Mouse (Mus musculus): ENCODE data around the gene Lyzl4. TPM values are rescaled to one million over a fixed set of nuclear protein-coding genes. Genes with fewer than 3 reads are reported as not detected.
"Not testable (repeated sequence)": the region's sequence is repeated elsewhere in the genome, so short reads cannot be mapped to it uniquely, and the experiment has no call there.

Gene Lyzl4
- total RNA-seq, 2 experiments from 2014 or later, result 2.0 to 2.1 TPM

DNA sequence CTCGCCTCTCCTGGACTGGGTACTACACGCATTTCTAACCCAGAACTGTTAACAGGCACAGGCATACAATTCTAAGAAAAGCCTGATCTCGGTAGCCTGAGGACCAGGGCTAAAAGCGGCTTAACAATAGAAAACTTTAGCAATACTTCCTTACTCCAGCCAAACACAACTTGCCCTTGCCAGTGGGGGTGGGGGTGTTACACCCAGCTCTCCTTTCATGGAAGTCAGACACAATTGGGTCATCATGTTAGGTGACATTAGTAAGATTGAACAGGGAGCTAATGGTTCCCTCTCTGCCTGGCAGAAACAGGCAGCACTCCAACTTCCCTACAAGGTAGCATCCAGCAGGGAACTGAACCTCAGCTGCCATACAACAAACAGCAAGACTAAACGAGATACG, 32.5 kb downstream of the Lyzl4 start:
- DNase-seq (ENCODE audit: low spot score in 2 of 2), result no peak
- intact Hi-C loops (cut with DNase I), result loop anchor here (10.0 kb wide), 1 partner anchor 365 kb away; no protein-coding TSS in a partner anchor

DNA sequence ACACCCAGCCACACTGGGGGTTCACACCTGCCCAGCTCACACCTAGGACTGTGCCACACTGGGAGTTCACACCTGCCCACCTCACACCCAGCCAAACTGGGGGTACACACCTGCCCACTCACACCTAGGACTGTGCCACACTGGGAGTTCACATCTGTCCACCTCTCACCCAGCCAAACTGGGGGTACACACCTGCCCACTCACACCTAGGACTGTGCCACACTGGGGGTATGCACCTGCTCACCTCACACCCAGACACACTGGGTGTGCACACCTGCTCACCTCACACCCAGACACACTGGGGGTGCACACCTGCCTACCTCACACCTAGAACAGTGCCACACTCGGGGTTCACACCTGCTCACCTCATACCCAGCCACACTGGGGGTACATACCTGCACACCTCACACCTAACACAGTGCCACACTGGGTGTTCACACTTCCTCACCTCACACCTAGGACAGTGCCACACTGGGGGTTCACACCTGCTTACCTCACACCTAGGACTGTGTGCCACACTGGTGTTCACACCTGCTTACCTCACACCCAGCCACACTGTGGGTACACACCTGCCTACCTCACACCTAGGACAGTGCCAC, 35.3 kb downstream of the Lyzl4 start:
- intact Hi-C loops (cut with DNase I), result loop anchor here (10.0 kb wide), 1 partner anchor 362 kb away; no protein-coding TSS in a partner anchor
- no peak for DNase-seq (ENCODE audit: low spot score in 2 of 2)

DNA sequence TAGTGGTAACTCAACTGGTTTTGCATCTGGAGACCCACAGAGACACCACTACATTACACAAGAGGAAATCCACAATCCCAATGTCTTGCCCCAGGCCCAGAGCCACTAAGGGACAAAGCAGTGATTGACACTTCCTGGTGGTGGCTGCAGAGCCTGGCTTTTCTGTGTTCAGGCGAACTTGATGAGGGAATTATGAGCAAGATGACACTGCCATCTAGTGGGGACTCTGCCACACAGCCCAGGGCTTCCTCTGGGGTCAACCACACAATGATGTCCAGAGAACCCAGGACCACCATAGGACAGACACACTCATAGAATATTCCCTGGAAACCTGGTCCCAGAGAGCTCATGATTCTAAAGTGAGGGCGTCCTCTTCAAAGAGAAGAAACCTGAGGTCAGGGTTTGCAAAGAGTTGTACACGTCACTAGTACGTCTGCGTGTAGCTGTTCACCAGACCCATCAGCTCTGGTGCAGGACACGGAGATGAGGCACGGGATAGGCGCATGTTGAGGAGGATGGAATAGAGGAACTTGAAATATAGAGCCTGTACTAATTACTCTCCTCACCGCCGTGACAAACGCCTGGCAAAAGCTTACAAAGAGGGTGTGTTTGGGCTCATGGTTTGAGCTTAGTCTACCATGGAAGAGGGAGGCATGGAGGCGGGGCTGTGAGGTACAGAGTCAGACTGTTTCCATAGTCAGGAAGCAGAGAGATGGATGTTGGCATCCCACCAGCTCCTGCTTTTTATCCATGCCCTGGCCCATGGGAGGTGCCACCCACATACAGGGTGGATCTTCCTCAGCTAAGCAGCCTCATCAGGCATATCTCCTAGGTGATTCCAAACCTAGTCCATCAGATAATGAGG, 36.2 kb downstream of the Lyzl4 start:
- intact Hi-C loops (cut with DNase I), result loop anchor here (1.0 to 10.0 kb wide), 3 partner anchors 126 to 361 kb away; no protein-coding TSS in a partner anchor
- DNase-seq (ENCODE audit: low spot score in 2 of 2), result peak; percentile 64 to 70

DNA sequence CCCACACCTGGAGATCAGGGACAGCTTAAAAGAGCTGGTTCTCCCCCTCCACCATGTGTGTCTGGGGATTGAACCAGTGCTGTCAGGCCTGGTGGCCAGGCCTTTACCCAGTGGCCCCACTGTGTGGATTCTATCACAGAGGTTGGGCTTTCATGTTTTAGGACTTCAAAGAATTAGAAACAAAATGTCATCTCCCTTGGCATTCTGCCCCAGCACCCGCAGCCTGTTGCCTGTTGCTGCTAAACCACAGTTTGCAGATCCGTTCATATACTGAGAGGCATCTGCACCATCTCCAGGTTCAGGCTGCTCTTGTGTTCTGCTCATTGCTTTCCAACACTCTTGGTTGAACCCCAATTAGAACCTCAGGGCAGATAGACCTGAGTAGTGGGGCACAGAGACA, 39.5 kb downstream of the Lyzl4 start:
- intact Hi-C loops (cut with DNase I), result loop anchor here (10.0 kb wide), 1 partner anchor 358 kb away; no protein-coding TSS in a partner anchor
- no peak for DNase-seq (ENCODE audit: low spot score in 2 of 2)

DNA sequence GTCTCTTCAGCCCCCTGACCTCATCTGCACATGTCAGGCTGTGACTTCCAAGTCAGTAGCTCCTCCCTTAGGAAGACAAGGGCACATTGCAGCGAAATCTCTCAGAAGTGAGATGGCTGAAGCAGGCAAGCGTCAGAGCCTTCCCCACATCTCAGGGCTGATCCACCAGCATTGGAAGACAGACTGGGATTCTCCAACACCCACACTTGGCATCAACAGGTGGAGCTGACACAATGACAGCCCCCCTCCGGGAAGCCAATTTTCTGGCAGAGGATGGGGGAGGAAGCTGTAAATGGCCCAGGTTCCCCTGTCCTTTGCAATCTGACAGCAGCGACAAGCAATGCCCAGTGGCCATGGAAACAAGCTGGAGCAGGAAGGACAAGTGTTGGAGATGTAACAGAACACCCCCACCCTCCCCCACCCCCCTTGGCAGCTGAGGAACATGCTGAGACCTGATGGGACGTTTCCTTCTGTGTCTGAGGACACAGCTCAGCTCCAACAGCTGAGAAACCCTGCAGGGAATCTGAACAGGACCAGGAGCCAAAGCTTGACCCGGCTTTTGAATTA, 41.0 kb downstream of the Lyzl4 start:
- intact Hi-C loops (cut with DNase I), result loop anchor here (2.0 to 10.0 kb wide), 2 partner anchors 44 to 356 kb away; no protein-coding TSS in a partner anchor
- peak; percentile 70 to 74 for DNase-seq (ENCODE audit: low spot score in 2 of 2)

DNA sequence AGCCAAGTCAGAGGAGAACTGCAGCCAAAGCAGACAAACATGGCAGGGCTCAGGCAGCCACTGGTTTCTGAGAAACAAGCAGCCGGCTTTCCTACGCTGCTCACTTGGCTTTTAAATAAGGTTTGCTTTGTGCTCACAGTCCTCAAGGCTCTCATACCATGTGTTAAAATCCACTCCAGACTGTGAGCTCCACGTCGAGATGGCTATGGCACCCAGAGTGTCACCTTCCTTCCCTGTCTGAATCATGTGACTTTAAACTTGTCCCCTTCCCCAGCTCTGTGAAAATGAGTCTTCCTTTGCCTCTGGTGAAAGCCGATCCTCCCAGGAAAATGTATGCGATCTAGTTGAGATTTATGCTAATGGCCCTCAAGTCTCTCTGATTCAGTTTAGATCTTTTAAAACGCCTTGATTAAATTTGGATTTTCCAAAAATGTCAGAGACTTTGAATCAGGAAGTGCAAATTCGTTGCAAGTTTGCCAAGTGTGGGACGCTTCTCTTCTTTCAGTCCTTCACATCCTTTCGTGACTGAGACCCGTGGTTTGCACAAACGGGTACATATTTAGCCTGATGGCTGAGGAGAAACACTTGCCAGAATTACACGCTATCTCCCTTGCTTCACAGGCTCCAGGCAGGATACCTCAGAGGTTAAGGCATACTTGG, 41.6 kb downstream of the Lyzl4 start:
- peak; percentile 54 to 62 for DNase-seq (ENCODE audit: low spot score in 2 of 2)
- intact Hi-C loops (cut with DNase I), result loop anchor here (2.0 to 10.0 kb wide), 2 partner anchors 44 to 356 kb away; no protein-coding TSS in a partner anchor

DNA sequence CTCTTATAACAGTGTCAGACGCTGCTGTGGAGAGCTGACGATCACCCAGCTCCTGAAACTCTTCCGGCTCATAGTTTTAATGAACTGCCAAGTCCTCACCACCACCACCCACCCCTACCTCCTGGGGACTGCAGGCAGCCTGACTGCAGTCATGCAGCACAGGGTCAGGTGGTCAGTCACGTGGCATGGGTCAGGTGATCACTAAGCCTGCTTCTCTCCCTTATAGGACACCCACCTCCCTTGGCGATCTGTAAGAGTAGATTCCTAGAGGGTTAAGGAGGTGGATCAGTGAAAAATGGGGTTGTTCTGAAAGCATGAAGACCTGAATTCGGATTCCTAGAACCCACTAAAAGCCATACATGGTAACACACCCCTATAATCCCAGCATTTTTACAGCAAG, 42.3 kb downstream of the Lyzl4 start:
- DNase-seq (ENCODE audit: low spot score in 2 of 2), result peak in 1 of 2 experiments; percentile 28
- intact Hi-C loops (cut with DNase I), result no loop called here

DNA sequence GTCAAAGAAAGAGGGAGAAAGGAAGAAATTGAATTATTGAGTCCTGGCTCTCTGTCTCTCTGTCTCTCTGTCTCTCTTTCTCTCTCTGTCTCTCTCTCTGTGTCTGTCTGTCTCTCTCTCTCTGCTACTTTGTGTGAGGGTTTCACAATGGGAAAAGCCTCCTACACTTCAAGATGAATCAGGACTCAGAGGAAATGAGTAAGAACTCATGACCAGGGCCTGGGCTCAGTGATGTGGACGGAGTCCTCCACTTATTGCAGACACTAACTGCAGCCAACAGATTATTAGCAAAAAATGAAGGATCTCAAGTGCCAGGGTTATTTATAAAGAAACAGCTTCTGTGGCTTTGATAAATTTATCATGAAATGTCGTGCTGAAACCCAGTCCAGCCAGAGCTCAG, 43.8 kb downstream of the Lyzl4 start:
- intact Hi-C loops (cut with DNase I), result no loop called here
- no peak for DNase-seq (ENCODE audit: low spot score in 2 of 2)

DNA sequence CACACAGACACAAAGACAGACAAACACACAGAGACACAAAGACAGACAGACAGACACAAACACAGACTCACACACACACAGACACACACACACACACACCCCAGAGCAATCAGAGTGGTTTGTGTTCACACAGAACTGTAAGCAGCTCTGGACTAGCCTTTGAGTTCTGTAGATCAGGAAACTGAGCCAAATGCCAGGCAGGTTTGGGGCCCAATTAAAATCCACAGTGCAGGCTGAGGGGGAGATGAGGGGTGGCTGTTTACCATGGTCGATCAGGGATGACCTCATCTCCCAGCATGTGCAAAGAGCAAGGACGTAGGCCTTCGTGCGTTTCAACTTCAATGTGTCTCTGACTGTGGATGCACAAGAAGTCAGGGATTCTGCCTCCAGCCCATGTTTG, 47.1 kb downstream of the Lyzl4 start:
- DNase-seq (ENCODE audit: low spot score in 2 of 2), result no peak
- intact Hi-C loops (cut with DNase I), result no loop called here

DNA sequence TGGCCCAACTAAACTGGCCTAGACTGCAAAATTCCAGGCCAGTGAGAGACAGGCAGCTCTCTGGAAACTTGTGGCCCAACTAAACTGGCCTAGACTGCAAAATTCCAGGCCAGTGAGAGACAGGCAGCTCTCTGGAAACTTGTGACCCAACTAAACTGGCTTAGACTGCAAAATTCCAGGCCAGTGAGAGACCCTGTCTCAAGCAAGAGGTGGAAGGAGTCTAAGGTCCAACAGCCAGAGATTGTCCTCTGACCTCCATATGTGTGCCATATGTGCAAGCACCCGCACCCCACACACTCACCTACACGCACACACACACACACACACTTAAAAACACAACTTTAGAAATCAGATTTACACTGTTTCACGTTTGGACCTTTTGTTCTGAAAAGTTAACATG, 48.1 kb downstream of the Lyzl4 start:
- DNase-seq (ENCODE audit: low spot score in 2 of 2); intact Hi-C loops (cut with DNase I): not testable (repeated sequence)

DNA sequence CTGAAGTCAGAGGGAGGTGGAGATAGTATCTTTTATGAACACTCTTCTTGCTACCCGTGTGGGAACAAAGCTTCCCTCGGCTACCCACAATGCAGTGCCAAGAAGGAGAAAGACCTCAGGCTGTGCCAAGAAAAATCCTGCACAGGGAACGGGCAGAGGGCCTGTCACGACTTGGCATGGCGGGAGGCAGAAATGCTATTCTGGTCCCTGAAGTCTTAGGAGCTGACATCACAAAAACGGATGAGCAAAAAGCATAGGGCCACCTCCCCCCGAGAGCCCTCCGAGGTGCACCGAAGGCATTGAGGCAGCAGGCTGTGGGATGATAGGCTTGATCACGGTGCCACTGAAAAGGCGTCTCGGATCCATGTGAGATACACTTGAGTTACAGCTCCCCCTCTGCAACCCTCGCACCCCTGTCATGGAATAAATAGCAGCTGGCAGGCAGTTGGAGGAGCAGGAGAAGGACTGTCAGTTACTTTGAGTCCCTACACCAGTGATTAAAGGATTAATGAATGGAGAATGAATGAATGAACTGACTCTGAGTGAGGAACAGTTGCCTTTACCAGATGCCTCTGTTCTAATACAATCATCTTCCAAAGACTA, 48.8 kb downstream of the Lyzl4 start:
- peak; percentile 27 to 65 for DNase-seq (ENCODE audit: low spot score in 2 of 2)
- intact Hi-C loops (cut with DNase I), result no loop called here

DNA sequence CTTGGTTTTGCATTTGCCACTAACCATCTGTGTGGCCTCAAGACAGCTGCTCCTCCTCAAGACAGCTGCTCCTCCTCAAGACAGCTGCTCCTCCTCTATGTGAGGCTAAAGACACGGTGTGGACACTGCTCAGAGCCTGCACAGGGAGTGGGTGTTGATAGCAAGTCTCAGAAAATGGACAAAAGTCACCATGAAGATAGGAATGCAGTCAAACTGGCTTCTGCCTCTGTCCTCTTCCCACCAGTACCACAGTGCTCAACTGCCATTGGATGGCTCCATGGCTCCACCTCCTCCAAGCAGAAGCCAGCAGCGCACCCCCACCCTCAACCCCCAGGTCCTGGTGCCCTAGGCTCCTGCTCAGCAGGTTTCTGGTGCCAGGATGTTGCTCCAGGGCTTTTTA, 52.4 kb downstream of the Lyzl4 start:
- DNase-seq (ENCODE audit: low spot score in 2 of 2), result no peak
- intact Hi-C loops (cut with DNase I), result no loop called here

DNA sequence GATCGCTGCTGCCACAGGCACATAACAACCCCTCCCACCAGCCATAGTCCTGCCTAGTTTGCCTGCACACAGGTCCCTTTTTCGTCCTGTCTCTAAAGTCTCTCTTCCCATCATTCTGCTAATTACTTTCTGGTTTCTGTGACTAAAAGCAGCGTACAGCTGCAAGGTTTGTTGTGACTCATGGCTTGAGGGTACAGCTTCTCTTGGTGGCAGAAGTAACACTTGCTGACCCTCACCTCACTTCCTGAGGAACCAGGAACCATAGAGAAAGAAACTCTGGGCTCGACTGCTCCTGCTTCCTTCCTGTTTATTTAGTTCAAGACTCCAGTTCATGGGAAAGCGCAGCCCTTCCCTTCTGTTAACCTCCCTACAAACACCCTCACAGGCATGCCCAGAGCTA, 67.5 kb downstream of the Lyzl4 start:
- intact Hi-C loops (cut with DNase I), result no loop called here
- no peak for DNase-seq (ENCODE audit: low spot score in 2 of 2)

DNA sequence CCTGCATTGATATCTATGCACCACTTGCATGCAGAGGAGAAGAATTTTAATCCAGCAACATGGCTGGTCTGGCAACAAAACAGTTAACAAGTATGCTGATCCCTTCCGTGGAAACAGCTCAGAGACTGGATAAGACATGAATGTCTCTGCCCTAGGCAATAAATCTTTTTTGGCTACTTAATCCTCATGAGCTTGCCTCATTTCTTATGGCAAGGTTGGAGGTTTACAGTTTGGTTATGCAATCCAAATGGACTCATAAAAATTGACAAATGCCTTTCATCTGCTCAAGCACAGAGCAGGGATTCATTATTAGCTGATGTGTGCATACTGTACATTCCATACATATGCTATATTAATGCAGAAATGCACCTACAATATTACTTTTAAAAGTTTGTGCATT, 73.4 kb downstream of the Lyzl4 start:
- intact Hi-C loops (cut with DNase I), result no loop called here
- DNase-seq (ENCODE audit: low spot score in 2 of 2), result no peak

DNA sequence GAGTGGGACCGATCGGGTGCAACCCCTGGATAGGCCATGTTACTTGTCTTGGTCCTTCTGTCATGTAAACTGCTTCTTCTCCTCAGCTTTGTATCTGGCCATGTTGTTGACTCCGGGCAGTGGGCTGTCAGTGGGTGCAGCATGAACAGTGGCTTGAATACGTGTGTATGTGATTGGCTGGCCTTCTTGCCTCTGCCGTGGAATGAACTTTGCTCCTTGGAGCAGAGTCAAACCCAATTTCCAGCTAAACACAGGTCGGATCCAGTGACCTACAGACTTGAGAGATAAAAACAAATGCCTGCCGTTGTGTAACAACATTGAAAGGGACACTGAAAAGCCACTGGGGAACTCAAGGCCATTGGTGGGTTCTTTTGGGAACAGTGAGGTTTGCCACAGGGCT, 75.5 kb downstream of the Lyzl4 start:
- intact Hi-C loops (cut with DNase I), result no loop called here
- DNase-seq (ENCODE audit: low spot score in 2 of 2), result no peak

DNA sequence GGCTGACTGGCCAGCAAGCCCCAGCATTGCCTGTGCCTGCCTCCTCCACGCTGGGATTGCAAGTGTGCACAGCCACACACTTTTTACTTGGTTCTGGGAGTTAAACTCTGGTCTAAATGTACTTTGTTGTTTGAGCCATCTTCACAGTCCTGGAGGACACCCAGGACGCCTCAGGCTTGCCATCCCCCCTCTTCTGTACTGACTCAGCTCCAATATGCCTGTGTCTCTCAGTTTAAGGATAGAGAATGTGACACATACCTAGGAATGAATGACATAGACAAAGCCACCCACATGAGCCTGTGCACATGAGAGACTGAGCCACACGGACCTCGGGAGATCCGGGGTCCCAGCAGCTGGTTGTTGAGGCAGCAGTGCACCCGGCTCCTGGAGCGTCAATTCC, 78.6 kb downstream of the Lyzl4 start:
- no peak for DNase-seq (ENCODE audit: low spot score in 2 of 2)
- intact Hi-C loops (cut with DNase I), result no loop called here

DNA sequence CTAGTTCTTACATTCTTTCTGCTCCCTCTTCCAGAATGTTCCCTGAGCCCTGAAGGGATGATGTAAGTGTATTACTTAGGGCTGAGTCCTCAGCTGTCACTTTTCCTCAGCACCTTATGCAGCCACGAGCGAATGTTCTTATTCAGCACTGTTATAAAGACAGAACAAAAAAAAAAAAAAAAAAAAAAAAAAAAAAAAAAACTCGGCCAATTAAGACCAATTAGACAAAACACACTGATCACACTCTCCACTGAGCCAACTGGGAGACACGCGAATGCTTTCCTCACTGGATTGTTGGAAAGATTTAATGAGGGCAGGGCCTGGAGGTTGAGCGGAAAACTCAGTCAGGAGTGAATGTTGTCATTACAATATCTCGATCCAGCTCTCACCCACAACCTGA, 81.4 kb downstream of the Lyzl4 start:
- DNase-seq (ENCODE audit: low spot score in 2 of 2), result no peak
- intact Hi-C loops (cut with DNase I), result no loop called here

DNA sequence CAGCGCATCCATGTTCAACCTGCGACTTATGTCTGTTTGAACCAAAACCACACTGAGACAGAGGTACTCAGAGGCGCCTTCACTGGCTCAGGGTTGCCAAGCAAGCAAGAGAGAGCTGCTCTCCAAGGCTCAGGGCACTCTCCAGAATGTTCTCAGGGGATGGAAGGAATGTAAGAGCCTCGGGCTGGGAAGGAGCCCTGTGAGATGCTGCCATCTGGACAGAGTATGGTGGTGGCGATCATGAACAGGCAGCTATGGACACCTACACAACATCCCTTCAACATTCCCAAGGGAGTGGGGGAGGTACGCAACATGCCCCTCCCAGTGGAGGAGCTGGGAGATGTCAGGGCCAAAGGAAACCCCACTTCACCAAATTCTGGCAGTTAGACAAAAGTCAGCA, 83.7 kb downstream of the Lyzl4 start:
- DNase-seq (ENCODE audit: low spot score in 2 of 2), result peak in 1 of 2 experiments; percentile 44
- intact Hi-C loops (cut with DNase I), result loop anchor here (5.0 kb wide), 1 partner anchor 51 kb away; no protein-coding TSS in a partner anchor

DNA sequence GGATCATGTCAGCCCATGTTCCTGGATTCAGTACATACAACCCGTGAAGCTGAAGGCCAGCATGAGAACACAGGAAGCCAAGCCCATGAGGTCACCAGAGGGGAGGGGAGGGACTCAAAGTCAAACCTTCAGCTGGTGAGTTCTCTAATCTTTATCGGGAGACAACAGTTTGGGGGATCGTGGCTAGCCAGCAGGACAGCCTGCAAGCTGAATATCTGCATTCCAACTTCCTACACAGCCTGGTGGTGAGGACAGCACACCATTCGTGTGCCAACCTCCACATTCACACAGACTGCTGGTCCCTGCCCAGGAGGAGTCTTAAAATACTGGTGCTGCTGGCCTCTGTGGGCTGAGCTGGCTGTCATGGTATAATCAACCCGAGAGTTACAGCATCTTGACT, 85.0 kb downstream of the Lyzl4 start:
- intact Hi-C loops (cut with DNase I), result loop anchor here (2.0 to 5.0 kb wide), 2 partner anchors 44 to 50 kb away; no protein-coding TSS in a partner anchor
- peak; percentile 67 to 79 for DNase-seq (ENCODE audit: low spot score in 2 of 2)

All from left cerebral cortex, postnatal 36 days (tissue).